Mouse (Mus musculus) kidney, postnatal 0 days (tissue): ENCODE results near the gene Adam33. TPM values are rescaled to one million over a fixed set of nuclear protein-coding genes. Genes with fewer than 3 reads are reported as not detected.

Source experiments
- ATAC-seq: fragments of 200-750 bp; cut with Nextera tagmentation; replicated peaks from 2 replicates; pipeline ENCODE4 v1.8.0; 2017; ENCODE audit warnings: low read depth, moderate number of reproducible peaks, moderate TSS enrichment, moderate library complexity; ENCODE audit not compliant: low FRiP score
- DNase-seq: peaks from one replicate; pipeline ENCODE4 v3.0.0-alpha.2; 2016; ENCODE audit warnings: low spot score
- H3K27ac ChIP-seq: fragments of 300-500 bp; sonication (generic); 2 replicates; pipeline ENCODE4 v1.5.1; 2014; ENCODE audit warnings: mild to moderate bottlenecking
- H3K27me3 ChIP-seq: fragments of 300-500 bp; sonication (generic); 2 replicates; pipeline ENCODE4 v1.6.1; 2014; ENCODE audit warnings: low read length, mixed read lengths; ENCODE audit not compliant: insufficient read depth
- H3K36me3 ChIP-seq: fragments of 300-500 bp; sonication (generic); 2 replicates; pipeline ENCODE4 v1.6.1; 2014; ENCODE audit warnings: low read length, mixed read lengths; ENCODE audit not compliant: insufficient read depth
- H3K4me1 ChIP-seq: fragments of 300-500 bp; sonication (generic); replicated peaks from 2 replicates; pipeline ENCODE4 v1.6.1; 2014; ENCODE audit warnings: antibody characterized with exemption, low read length, mixed read lengths; ENCODE audit not compliant: insufficient read depth
- H3K4me2 ChIP-seq: fragments of 300-500 bp; sonication (generic); 2 replicates; pipeline ENCODE4 v1.6.1; 2014; ENCODE audit warnings: mild to moderate bottlenecking, low read length, moderate library complexity, mixed read lengths
- H3K4me3 ChIP-seq: fragments of 300-500 bp; sonication (generic); replicated peaks from 2 replicates; pipeline ENCODE4 v1.5.1; 2014; ENCODE audit warnings: low read depth, low read length
- H3K9ac ChIP-seq: fragments of 300-500 bp; sonication (generic); 2 replicates; pipeline ENCODE4 v1.6.1; 2014; ENCODE audit warnings: low read depth, low read length
- H3K9me3 ChIP-seq: fragments of 300-500 bp; sonication (generic); replicated peaks from 2 replicates; pipeline ENCODE4 v1.6.1; 2016; ENCODE audit warnings: low read length, inconsistent platforms, mixed read lengths
- CTCF ChIP-seq: IDR thresholded peaks from 2 replicates; pipeline ENCODE4 v1.5.1; 2016; ENCODE audit warnings: antibody characterized with exemption, low read depth, mild to moderate bottlenecking, moderate library complexity
- WGBS: fragments of 180-500 bp; shearing (Covaris S2); extraction: QIAGEN DNeasy Blood & Tissue Kit; methylation state at CpG from one replicate; pipeline ENCODE4 v1.1.7; 2014; 5-methylcytosine and 5-hydroxymethylcytosine counted together
- polyA plus RNA-seq: library from polyadenylated mRNA; unstranded; fragments of >200 nt; fragmentation: Nextera tagmentation; extraction: Ambion mirVana; gene quantifications from 2 replicates; pipeline ENCODE4 v1.2.1, GENCODE M21; 2015

Adam33 gene
- polyA plus RNA-seq, 1 experiment from 2014 or later = 1.9 TPM

DNA sequence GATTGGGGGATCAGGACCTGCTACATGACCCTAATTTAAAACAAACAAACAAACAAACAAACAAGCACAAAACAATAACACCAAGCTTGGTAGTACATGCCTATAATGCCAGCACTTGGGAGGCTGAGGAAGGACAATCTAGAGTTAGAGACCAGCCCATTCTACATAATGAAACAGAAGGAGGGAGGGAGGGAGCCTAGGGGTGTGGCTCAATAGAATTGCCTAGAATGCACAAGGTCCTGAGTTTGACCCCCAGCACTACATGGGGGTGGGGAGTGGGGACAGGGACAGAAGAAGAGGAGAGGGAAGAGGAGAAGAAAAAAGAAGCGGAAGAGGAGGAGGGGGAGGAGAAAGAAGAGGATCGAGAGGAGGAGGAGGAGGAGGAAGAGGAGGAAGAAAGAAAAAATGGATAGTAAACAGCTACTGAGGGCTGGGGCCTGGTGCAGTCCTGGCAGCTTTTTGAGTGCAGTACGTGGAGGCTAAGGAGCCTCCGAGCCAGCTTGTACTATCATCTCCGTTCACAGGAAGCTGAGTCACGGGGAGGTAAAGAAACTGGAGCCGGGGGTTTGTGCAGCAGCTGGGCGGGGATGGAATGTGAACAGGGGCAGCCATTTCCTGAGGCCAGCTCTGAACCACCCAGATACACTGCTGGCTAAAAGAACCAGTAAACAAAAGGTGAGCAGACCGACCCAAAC, 32.6 kb upstream of the Adam33 start:
- peaks cover 6% of the 10 kb centered on the region; the same call in 1 of the 2 replicates for H3K4me1 ChIP-seq
- peak overlapping the region; percentile 32 for H3K4me2 ChIP-seq
- H3K9ac ChIP-seq = no peak overlapping the region
- peak; percentile 71 for ATAC-seq
- peak; percentile 95 for DNase-seq
- no peaks in the 10 kb centered on the region for H3K36me3 ChIP-seq
- H3K27me3 ChIP-seq = no peaks in the 10 kb centered on the region
- peak overlapping the region; percentile 86 for H3K27ac ChIP-seq
- no peak overlapping the region for H3K4me3 ChIP-seq
- H3K9me3 ChIP-seq = no peaks in the 10 kb centered on the region
- 3% methylated on average over 9 of the region's 9 CpGs for WGBS
- peak; percentile 4; the same call in 1 of the 2 replicates for TF ChIP-seq CTCF

DNA sequence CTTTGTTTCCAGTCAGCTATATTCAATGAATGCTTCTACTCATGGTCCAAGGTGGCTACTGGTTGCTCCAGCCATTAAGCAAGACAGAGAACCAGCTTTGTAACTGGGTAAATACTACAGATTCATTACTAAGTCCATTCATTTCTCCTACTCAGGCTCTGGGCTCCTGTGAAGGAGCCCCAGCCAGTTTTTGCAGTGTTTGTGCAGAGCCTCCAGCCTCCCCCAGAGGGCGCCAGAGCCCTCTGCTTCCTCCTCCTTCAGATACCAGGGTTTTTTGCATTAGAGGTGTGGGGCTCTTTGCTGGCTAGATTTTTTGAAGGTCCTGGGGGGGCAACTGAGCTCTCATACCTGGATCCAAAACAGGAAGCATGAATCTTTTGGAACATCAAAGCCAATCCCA, 31.2 kb upstream of the Adam33 start:
- Histone ChIP-seq H3K9ac (no peak overlapping the region), H3K9me3 (no peaks in the 10 kb centered on the region), H3K4me3 (no peak overlapping the region), H3K27ac (no peak overlapping the region), H3K36me3 (no peaks in the 10 kb centered on the region), H3K27me3 (no peaks in the 10 kb centered on the region), H3K4me2 (no peak overlapping the region), H3K4me1 (peaks cover 6% of the 10 kb centered on the region; the same call in 1 of the 2 replicates)
- DNase-seq (peak; percentile 86), ATAC-seq (0 out of 2 replicates have a peak, but pooled peaks have one; percentile 18)
- peak; percentile 89 for TF ChIP-seq CTCF
- WGBS = 0% methylated on average over 1 of the region's 1 CpGs

DNA sequence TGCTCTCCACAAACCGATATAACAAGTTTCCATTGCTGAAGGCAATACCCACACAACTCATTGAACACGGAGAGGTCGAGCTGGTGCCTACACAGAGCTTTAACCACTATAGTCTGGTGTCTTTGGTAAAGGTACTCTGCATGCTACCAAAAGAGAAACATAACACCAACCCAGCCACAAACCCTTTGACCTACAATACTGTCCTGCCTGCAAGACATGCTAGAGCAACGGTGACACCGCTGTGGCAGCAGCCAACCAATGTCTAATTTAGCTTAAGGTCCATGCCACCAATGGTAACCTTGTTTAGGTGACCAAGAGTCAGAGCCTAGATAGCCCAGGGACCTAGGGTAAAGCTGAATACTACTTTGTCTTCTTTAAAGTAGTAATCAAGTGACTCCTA, 30.0 kb upstream of the Adam33 start:
- H3K9me3 ChIP-seq = no peaks in the 10 kb centered on the region
- no peak for ATAC-seq
- no peak overlapping the region for H3K4me3 ChIP-seq
- no peak overlapping the region for H3K4me2 ChIP-seq
- H3K4me1 ChIP-seq = peaks cover 6% of the 10 kb centered on the region; the same call in 1 of the 2 replicates
- H3K36me3 ChIP-seq = no peaks in the 10 kb centered on the region
- WGBS = 86% methylated on average over 5 of the region's 5 CpGs
- H3K9ac ChIP-seq = no peak overlapping the region
- DNase-seq = no peak
- no peaks in the 10 kb centered on the region for H3K27me3 ChIP-seq
- no peak overlapping the region for H3K27ac ChIP-seq
- TF ChIP-seq CTCF = no peak

DNA sequence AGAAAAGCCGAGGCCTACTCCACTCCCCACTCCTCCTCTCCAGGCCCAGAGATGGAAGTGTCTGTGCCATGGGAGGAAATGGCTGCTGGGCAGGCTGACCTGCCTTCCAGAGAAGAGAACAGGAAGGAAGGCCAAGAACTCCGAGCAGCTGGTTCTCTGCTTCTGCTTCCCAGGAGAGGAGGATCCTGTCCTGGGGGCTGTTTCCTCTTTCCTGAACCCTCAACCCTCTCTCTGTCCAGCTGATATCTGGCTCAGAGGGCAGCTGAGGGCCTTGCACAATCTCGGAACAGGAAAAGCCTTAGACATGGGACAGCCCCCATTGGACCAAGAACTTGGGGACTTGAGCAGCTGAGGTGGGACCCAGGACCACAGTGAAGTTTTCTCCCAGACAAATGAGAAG, 27.2 kb upstream of the Adam33 start:
- Histone ChIP-seq H3K4me1 (peaks cover 3% of the 10 kb centered on the region; the same call in 1 of the 2 replicates), H3K4me3 (no peak overlapping the region), H3K27me3 (no peaks in the 10 kb centered on the region), H3K9ac (no peak overlapping the region), H3K9me3 (no peaks in the 10 kb centered on the region), H3K36me3 (no peaks in the 10 kb centered on the region), H3K27ac (no peak overlapping the region), H3K4me2 (no peak overlapping the region)
- DNase-seq (peak; percentile 35), ATAC-seq (no peak; the same call in 1 of the 2 replicates)
- no peak for TF ChIP-seq CTCF
- 69% methylated on average over 3 of the region's 3 CpGs for WGBS

DNA sequence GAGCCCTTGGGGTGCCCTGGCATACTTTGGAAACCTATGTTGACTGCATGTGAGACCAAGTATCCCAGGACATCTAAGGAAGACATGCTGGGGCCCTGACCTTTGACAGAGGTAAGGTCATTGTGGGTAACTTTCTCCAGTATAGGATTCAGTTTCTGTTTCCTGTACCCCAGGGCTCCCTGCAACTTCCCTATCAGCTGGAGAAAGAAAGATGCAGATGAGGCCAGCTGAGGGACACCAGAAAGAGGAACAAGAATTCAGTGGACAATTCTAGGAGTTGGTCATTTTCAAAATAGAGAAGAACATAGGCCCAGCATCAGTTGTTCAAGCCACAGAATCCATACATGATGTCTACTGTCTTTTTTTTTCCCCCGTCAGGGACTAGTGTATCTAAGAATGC, 26.0 kb upstream of the Adam33 start:
- H3K36me3 ChIP-seq = no peaks in the 10 kb centered on the region
- ATAC-seq (no peak), DNase-seq (no peak)
- no peaks in the 10 kb centered on the region for H3K9me3 ChIP-seq
- no peak overlapping the region for H3K4me2 ChIP-seq
- H3K4me1 ChIP-seq = no peaks in the 10 kb centered on the region
- 83% methylated on average over 1 of the region's 1 CpGs for WGBS
- H3K4me3 ChIP-seq = no peak overlapping the region
- no peak overlapping the region for H3K9ac ChIP-seq
- H3K27ac ChIP-seq = no peak overlapping the region
- no peaks in the 10 kb centered on the region for H3K27me3 ChIP-seq
- TF ChIP-seq CTCF = no peak

DNA sequence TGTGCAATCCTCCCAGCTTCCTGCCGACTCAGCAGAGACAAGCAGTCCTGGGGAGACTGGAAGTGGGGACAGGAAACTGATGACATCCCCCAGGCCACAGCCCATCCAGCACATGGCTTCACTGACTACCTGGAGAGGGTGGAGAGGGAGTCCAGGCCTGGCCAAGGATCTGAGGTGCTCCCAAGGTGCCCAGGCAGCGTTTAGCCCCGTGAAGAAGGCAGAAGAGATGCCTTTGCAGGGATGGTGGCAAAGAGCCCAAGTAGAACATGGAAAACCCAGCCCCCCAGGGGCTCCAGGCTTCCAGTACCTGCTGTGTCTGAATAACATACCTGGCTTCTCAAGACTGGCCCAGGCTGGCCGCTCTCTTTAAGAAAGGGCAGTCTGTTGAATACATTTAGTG, 25.0 kb upstream of the Adam33 start:
- DNase-seq (no peak), ATAC-seq (no peak)
- H3K27ac ChIP-seq = no peak overlapping the region
- H3K9ac ChIP-seq = no peak overlapping the region
- H3K4me2 ChIP-seq = no peak overlapping the region
- WGBS = 72% methylated on average over 4 of the region's 4 CpGs
- H3K27me3 ChIP-seq = no peaks in the 10 kb centered on the region
- H3K9me3 ChIP-seq = no peaks in the 10 kb centered on the region
- no peak overlapping the region for H3K4me3 ChIP-seq
- H3K36me3 ChIP-seq = no peaks in the 10 kb centered on the region
- no peak for TF ChIP-seq CTCF
- no peaks in the 10 kb centered on the region for H3K4me1 ChIP-seq
